Mouse (Mus musculus) WW6 (cell line): ENCODE data around the gene Kat8.
"Not testable (repeated sequence)": the region's sequence is repeated elsewhere in the genome, so short reads cannot be mapped to it uniquely, and the experiment has no call there.

Experiments
- DNase-seq: peaks from one replicate; pipeline ENCODE4 v3.0.0-alpha.2; 2013; ENCODE audit warnings: low read depth, low spot score

Kat8 gene

GRCm38 (mm10) chr7:127912190-127912871 lies at the start of gene Kat8:
Gene Kat8, plus strand, starts transcription at chr7:127912516.
- DNase-seq = peak; percentile 85

- DNase-seq = no peak
Observed at GRCm38 (mm10) chr7:127866434-127866833, 45.9 kb upstream of the Kat8 start.

- peak; percentile 28 for DNase-seq
Observed at GRCm38 (mm10) chr7:127867641-127868040, 44.7 kb upstream of the Kat8 start.

GRCm38 (mm10) chr7:127869149-127869810 lies 43.0 kb upstream of the Kat8 start:
- DNase-seq = no peak

- no peak for DNase-seq
Observed at GRCm38 (mm10) chr7:127870136-127870821, 42.0 kb upstream of the Kat8 start.

- no peak for DNase-seq
Observed at GRCm38 (mm10) chr7:127874812-127875626, 37.3 kb upstream of the Kat8 start.

- peak; percentile 52 for DNase-seq
Observed at GRCm38 (mm10) chr7:127875627-127876001, 36.7 kb upstream of the Kat8 start.

GRCm38 (mm10) chr7:127876041-127876466 lies 36.3 kb upstream of the Kat8 start, which contains the start of gene Zfp646:
Gene Zfp646, plus strand, starts transcription at chr7:127876221.
- peak; percentile 63 for DNase-seq

- peak; percentile 86 for DNase-seq
Observed at GRCm38 (mm10) chr7:127876467-127877348, 35.6 kb upstream of the Kat8 start, which contains the start of gene Zfp668. Gene Zfp668, minus strand, starts transcription at chr7:127876828.

GRCm38 (mm10) chr7:127879301-127879700 lies 33.0 kb upstream of the Kat8 start:
- DNase-seq = no peak

- no peak for DNase-seq
Observed at GRCm38 (mm10) chr7:127880431-127880830, 31.9 kb upstream of the Kat8 start.

- DNase-seq = no peak
Observed at GRCm38 (mm10) chr7:127885951-127886350, 26.4 kb upstream of the Kat8 start.

- no peak for DNase-seq
Observed at GRCm38 (mm10) chr7:127886551-127886950, 25.8 kb upstream of the Kat8 start.

- no peak for DNase-seq
Observed at GRCm38 (mm10) chr7:127887191-127887590, 25.1 kb upstream of the Kat8 start.

GRCm38 (mm10) chr7:127887781-127888180 lies 24.5 kb upstream of the Kat8 start:
- DNase-seq = no peak

GRCm38 (mm10) chr7:127888821-127889220 lies 23.5 kb upstream of the Kat8 start:
- DNase-seq = no peak

GRCm38 (mm10) chr7:127890798-127891197 lies 21.5 kb upstream of the Kat8 start, which contains the start of gene Prss53:
Gene Prss53, minus strand, starts transcription at chr7:127890970.
- DNase-seq = no peak

- no peak for DNase-seq
Observed at GRCm38 (mm10) chr7:127894480-127894879, 17.8 kb upstream of the Kat8 start.

GRCm38 (mm10) chr7:127895442-127895841 lies 16.9 kb upstream of the Kat8 start, which contains the start of the genes Gm21974 and Vkorc1:
Gene Gm21974, minus strand, starts transcription at chr7:127895454.
Gene Vkorc1, minus strand, starts transcription at chr7:127895617.
- peak; percentile 87 for DNase-seq

- DNase-seq = not testable (repeated sequence)
Observed at GRCm38 (mm10) chr7:127895891-127896290, 16.4 kb upstream of the Kat8 start.
